Mouse (Mus musculus) liver, postnatal 0 days (tissue): ENCODE data around the gene Dsn1.

Experiments used
- CTCF ChIP-seq: sonication (generic); IDR thresholded peaks from 2 replicates; pipeline ENCODE4 v1.5.1; 2016; ENCODE audit warnings: antibody characterized with exemption, low read depth
- EP300 ChIP-seq: IDR thresholded peaks from 2 replicates; pipeline ENCODE4 v1.6.1; 2016; ENCODE audit warnings: antibody characterized with exemption, low read depth, mild to moderate bottlenecking

DNA sequence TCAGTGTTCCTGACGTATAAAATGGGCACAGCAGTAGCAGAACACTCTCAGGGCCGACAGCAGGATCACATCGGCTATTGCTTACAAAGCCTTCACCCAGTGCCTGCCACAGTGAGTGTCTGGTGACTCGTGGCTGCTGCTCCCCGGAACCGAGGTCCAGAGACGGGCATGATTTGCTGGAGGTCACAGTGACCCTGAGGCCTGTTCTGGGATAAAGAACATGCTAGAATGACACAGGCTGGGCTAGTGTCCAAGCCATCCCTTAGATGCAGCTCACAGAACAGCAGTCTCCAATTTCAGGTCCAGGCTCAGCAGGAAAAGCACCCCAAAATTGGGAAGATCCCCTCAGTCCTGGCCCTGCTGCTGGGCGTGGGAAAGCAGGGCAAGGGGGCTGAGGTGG, 47.3 kb upstream of the Dsn1 start:
- TF ChIP-seq CTCF = no peak
- no peak for TF ChIP-seq EP300
